Mouse (Mus musculus): Measurements from ENCODE around the gene Gm45015.

GRCm38 (mm10) chrX:73356163-73356562 is 19.5 kb upstream of the Gm45015 start:
- no peak for TF ChIP-seq CTCF (IDR thresholded peaks at IDR 0.05; ENCODE audit: extremely low read depth, insufficient read depth, insufficient read length, insufficient replicate concordance)
- TF ChIP-seq POLR2A (IDR thresholded peaks at IDR 0.05; ENCODE audit: low read depth, low read length): no peak

Measured in spleen, adult 2 months (tissue).